Mouse (Mus musculus) liver, embryonic 11.5 days (tissue): ENCODE measurements around the gene Mcoln3. TPM values are rescaled to one million over a fixed set of nuclear protein-coding genes. Genes with fewer than 3 reads are reported as not detected.
A peak's percentile ranks its signal among the peaks of the same experiment; 100 is the strongest.

Experiments used
- ATAC-seq: fragments of 200-750 bp; cut with Nextera tagmentation; replicated peaks from 2 replicates; pipeline ENCODE4 v1.8.0; 2017; ENCODE audit warnings: moderate number of reproducible peaks, mild to moderate bottlenecking, moderate TSS enrichment, moderate library complexity; ENCODE audit not compliant: low FRiP score
- DNase-seq: peaks from one replicate; pipeline ENCODE4 v3.0.0-alpha.2; 2017; ENCODE audit warnings: low spot score
- H3K27ac ChIP-seq: fragments of 300-500 bp; sonication (generic); 2 replicates; pipeline ENCODE4 v1.5.1; 2014; ENCODE audit warnings: mild to moderate bottlenecking, low read depth, low read length, control low read depth
- H3K27me3 ChIP-seq: fragments of 300-500 bp; sonication (generic); replicated peaks from 2 replicates; pipeline ENCODE4 v1.6.1; 2014; ENCODE audit warnings: low read length, mixed read lengths; ENCODE audit not compliant: control insufficient read depth, insufficient read depth
- H3K36me3 ChIP-seq: fragments of 300-500 bp; sonication (generic); 2 replicates; pipeline ENCODE4 v1.6.1; 2014; ENCODE audit warnings: mild to moderate bottlenecking, low read length, moderate library complexity, mixed read lengths; ENCODE audit not compliant: control insufficient read depth, insufficient read depth
- H3K4me1 ChIP-seq: fragments of 300-500 bp; sonication (generic); replicated peaks from 2 replicates; pipeline ENCODE4 v1.6.1; 2014; ENCODE audit warnings: low read length, mixed read lengths; ENCODE audit not compliant: control insufficient read depth, insufficient read depth
- H3K4me2 ChIP-seq: fragments of 300-500 bp; sonication (generic); 2 replicates; pipeline ENCODE4 v1.6.1; 2014; ENCODE audit warnings: mild to moderate bottlenecking, control low read depth, moderate library complexity
- H3K4me3 ChIP-seq: fragments of 300-500 bp; sonication (generic); 2 replicates; pipeline ENCODE4 v1.5.1; 2014; ENCODE audit warnings: low read depth, low read length, control low read depth
- H3K9ac ChIP-seq: fragments of 300-500 bp; sonication (generic); 2 replicates; pipeline ENCODE4 v1.6.1; 2014; ENCODE audit warnings: low read depth, low read length, control low read depth
- H3K9me3 ChIP-seq: fragments of 300-500 bp; sonication (generic); 2 replicates; pipeline ENCODE4 v1.6.1; 2016; ENCODE audit warnings: low read length, inconsistent platforms, mixed read lengths; ENCODE audit not compliant: control insufficient read depth
- WGBS: fragments of 180-500 bp; shearing (Covaris S2); extraction: QIAGEN DNeasy Blood & Tissue Kit; methylation state at CpG from one replicate; pipeline ENCODE4 v1.1.7; 2014; 5-methylcytosine and 5-hydroxymethylcytosine counted together
- polyA plus RNA-seq: library from polyadenylated mRNA; unstranded; fragments of >200 nt; fragmentation: Nextera tagmentation; extraction: Ambion mirVana; gene quantifications from 2 replicates; pipeline ENCODE4 v1.2.1, GENCODE M21; 2014

Gene Mcoln3
- polyA plus RNA-seq, 1 experiment from 2014 or later = 1.9 TPM

DNA sequence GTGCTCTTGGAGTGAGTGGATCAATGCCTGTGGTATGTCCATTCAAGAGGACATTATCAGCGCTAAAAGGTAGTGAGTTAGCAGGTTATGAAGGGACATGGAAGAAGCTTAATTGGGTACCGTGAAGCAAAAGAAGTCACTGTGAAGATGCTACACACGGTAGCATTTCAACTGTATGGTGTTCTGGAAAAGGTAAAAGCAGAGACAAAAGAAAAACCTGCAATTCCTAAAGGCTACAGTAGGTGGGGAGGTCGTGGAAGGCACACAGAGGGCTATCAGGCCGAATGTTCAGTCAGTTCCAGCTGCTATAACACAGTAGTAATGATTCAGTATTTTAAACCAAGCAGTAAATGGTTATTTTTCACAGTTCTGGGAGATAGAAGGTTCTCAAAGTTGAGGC, 28.3 kb downstream of the Mcoln3 start:
- no peak overlapping the region for H3K4me2 ChIP-seq
- 48% methylated on average over 5 of the region's 5 CpGs for WGBS
- H3K4me3 ChIP-seq = no peak overlapping the region
- H3K36me3 ChIP-seq = no peaks in the 10 kb centered on the region
- DNase-seq (no peak), ATAC-seq (no peak)
- no peak overlapping the region for H3K27ac ChIP-seq
- peaks cover 5% of the 10 kb centered on the region; the same call in 1 of the 2 replicates for H3K4me1 ChIP-seq
- peaks cover under 1% of the 10 kb centered on the region; the same call in 1 of the 2 replicates for H3K27me3 ChIP-seq
- no peak overlapping the region for H3K9ac ChIP-seq
- H3K9me3 ChIP-seq = no peaks in the 10 kb centered on the region

DNA sequence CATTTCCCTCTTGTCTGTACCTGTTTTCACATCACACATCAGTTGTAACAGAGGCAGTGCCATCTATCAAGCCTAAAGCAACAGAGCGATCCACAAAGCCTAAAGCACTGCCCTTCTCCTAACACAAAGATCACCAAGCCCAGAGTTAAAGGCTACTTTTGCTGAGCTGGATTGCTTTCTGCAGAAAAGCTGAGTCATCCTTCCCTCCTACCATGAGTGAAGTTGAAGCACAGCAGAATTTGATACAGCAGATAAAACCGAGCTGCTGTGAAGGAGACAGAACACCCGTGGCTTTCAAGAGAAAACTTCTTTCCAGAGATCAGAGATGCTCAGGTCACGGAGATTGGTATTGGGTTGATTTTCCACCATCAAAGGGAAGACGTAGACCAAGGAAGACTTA, 28.9 kb downstream of the Mcoln3 start:
- 47% methylated on average over 5 of the region's 5 CpGs for WGBS
- no peak overlapping the region for H3K4me2 ChIP-seq
- ATAC-seq = no peak
- no peak overlapping the region for H3K27ac ChIP-seq
- no peak overlapping the region for H3K9ac ChIP-seq
- no peaks in the 10 kb centered on the region for H3K36me3 ChIP-seq
- no peaks in the 10 kb centered on the region for H3K9me3 ChIP-seq
- H3K27me3 ChIP-seq = peaks cover 3% of the 10 kb centered on the region; the same call in 1 of the 2 replicates
- peaks cover 5% of the 10 kb centered on the region; the same call in 1 of the 2 replicates for H3K4me1 ChIP-seq
- no peak overlapping the region for H3K4me3 ChIP-seq
- DNase-seq = no peak

DNA sequence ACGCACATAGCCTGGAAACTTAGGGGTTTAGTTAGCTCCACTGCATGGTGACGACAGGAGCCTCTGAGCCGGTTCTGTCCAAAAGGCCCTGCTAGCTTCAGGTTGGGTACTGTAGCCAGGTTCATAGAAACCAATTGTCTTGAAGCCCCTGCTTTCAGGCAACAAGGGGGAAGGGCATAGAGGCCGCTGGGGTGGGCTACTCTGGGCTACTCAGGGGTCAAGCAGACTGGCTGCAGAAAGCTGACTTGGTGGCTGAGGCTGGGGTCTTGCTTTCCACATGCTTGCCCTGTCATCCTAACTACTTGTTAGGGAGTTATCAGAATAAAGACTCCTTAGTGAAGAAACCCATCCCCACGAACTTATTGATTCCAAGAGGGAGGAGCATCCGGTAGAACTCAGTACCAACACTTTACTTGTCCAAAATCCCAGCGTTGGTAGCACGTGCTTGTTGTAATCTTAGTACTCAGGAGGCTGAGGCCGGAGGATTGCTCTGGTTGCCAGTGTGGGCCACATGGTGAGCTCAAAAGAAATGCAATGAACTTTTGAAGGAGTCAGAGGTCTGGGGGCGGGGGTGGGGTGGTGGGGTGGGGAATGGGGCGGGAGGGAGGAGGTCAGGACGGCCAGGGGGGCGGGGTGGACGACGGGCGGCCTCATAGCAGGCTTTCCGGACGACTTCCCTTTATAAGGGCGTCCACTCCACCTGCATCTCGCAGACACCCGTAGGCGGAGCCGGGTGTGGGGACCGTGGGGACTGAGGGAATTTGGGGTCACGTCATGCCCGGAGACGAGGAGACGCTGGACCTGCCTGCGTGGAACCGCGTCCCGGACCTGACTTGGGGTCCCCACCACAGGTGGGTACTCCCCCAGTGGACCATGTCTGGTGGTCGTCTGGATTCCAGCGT, 32.2 kb downstream of the Mcoln3 start, which contains the start of gene Mcoln2:
Gene Mcoln2 (plus strand): TSS at position 678 of the 902 bp plus-strand sequence.
- H3K36me3 ChIP-seq = no peaks in the 10 kb centered on the region
- peak; percentile 42 for DNase-seq
- H3K4me2 ChIP-seq = peak within 1 kb of the TSS; percentile 65
- no peak within 1 kb of the TSS for H3K27ac ChIP-seq
- peaks cover 5% of the 10 kb centered on the region; the same call in 1 of the 2 replicates for H3K4me1 ChIP-seq
- peak; percentile 50 for ATAC-seq
- H3K27me3 ChIP-seq = peaks cover 3% of the 10 kb centered on the region; the same call in 1 of the 2 replicates
- 10% methylated on average over 34 of the region's 34 CpGs for WGBS
- peak within 1 kb of the TSS; percentile 46 for H3K4me3 ChIP-seq
- H3K9ac ChIP-seq = peak within 1 kb of the TSS; percentile 13; the same call in 1 of the 2 replicates
- no peaks in the 10 kb centered on the region for H3K9me3 ChIP-seq

DNA sequence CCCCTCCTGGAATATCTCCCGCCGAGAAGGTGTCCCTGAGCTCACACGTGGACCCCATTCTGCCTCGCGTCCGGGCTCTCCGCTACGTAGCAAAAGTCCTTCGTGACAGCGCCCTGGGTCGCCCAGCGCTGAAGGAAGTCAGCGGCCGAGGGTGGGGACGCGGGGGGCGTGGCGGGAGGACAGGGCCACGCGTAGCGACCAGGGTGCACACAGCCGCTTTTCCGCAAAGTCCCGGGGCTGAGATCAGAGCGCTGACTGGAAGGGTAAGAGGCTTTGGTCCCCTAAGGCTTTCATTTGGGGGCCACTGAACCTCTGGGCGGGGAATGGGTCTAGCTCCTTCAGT, 32.8 kb downstream of the Mcoln3 start:
- peaks cover 3% of the 10 kb centered on the region; the same call in 1 of the 2 replicates for H3K27me3 ChIP-seq
- under 1% methylated on average over 26 of the region's 26 CpGs for WGBS
- no peaks in the 10 kb centered on the region for H3K9me3 ChIP-seq
- peaks cover 5% of the 10 kb centered on the region; the same call in 1 of the 2 replicates for H3K4me1 ChIP-seq
- peak overlapping the region; percentile 13; the same call in 1 of the 2 replicates for H3K9ac ChIP-seq
- peak; percentile 58 for ATAC-seq
- peak; percentile 44 for DNase-seq
- no peak overlapping the region for H3K27ac ChIP-seq
- peak overlapping the region; percentile 65 for H3K4me2 ChIP-seq
- no peaks in the 10 kb centered on the region for H3K36me3 ChIP-seq
- H3K4me3 ChIP-seq = peak overlapping the region; percentile 46

DNA sequence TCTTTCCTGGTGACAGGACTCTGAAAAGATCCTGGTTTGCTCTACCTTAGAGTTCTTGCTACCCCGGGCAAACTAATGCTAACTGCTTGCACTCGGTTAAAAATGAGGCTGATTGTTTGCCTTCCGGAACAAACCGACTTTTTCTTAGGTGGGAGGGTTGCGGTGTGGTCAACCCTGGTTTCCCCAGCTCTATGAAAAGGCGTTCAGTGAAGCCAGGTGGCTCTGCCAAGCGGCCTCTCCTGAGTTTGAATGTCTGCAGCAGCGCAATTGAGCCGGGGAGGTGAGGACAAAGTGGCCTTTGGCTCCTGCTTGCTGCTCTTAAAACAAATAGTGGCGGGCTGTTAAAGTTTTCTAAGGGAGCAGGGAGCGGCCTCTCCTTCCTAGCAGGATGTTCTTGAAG, 33.3 kb downstream of the Mcoln3 start:
- Histone ChIP-seq H3K4me1 (peaks cover 5% of the 10 kb centered on the region; the same call in 1 of the 2 replicates), H3K4me2 (peak overlapping the region; percentile 65), H3K27me3 (peaks cover 3% of the 10 kb centered on the region; the same call in 1 of the 2 replicates), H3K36me3 (no peaks in the 10 kb centered on the region), H3K27ac (no peak overlapping the region), H3K4me3 (peak overlapping the region; percentile 46), H3K9me3 (no peaks in the 10 kb centered on the region), H3K9ac (no peak overlapping the region)
- peak; percentile 51 for DNase-seq
- no peak for ATAC-seq
- WGBS = 35% methylated on average over 11 of the region's 11 CpGs

DNA sequence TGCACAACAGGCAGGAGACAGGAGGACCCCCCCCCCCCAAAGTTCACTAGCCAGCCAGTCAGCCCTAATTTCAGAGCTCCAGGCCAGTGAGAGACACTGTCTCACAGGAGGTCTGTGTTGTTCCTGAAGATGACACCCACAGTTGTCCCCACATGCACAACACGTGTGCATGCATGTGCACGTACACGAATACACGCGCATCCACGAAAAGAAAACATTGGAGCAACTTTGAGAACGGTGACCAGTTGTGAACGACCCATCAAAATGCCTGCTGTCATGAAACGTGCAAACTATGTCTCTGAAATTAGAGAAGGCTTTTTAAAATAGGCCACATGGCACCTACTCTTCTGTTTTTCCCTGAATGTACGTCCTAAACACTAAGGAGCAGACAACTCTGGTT, 34.1 kb downstream of the Mcoln3 start:
- peak overlapping the region; percentile 14; the same call in 1 of the 2 replicates for H3K4me2 ChIP-seq
- H3K4me3 ChIP-seq = no peak overlapping the region
- H3K9me3 ChIP-seq = no peaks in the 10 kb centered on the region
- H3K4me1 ChIP-seq = 0 out of 2 replicates have a peak, but pooled peaks cover under 1% of the 10 kb centered on the region
- H3K27ac ChIP-seq = no peak overlapping the region
- H3K9ac ChIP-seq = no peak overlapping the region
- DNase-seq = no peak
- 94% methylated on average over 10 of the region's 10 CpGs for WGBS
- no peak for ATAC-seq
- H3K36me3 ChIP-seq = no peaks in the 10 kb centered on the region
- peaks cover 3% of the 10 kb centered on the region; the same call in 1 of the 2 replicates for H3K27me3 ChIP-seq

DNA sequence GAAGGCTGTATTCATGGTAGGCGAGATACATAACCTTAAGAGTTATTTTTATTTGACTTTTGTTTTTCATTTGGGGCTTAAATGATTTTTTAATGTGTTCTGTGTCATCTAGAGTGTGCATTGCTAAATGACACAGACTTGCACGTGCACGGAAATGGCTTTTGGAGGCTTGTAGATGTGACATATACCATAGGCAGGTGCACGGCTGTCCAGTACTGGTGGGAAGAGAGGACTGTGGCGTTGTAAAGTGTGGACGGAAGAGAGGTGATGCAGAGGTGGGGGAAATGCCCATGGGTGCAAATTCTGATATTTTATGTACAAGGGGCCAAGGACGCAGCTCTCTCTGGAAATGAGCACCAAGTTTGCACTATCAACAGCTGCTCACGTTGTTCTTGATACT, 34.5 kb downstream of the Mcoln3 start:
- WGBS = 82% methylated on average over 8 of the region's 8 CpGs
- H3K9ac ChIP-seq = no peak overlapping the region
- no peak overlapping the region for H3K27ac ChIP-seq
- no peak for DNase-seq
- no peak overlapping the region for H3K4me3 ChIP-seq
- H3K27me3 ChIP-seq = peaks cover 3% of the 10 kb centered on the region; the same call in 1 of the 2 replicates
- H3K4me1 ChIP-seq = no peaks in the 10 kb centered on the region
- H3K9me3 ChIP-seq = no peaks in the 10 kb centered on the region
- H3K36me3 ChIP-seq = no peaks in the 10 kb centered on the region
- ATAC-seq = no peak
- H3K4me2 ChIP-seq = no peak overlapping the region

DNA sequence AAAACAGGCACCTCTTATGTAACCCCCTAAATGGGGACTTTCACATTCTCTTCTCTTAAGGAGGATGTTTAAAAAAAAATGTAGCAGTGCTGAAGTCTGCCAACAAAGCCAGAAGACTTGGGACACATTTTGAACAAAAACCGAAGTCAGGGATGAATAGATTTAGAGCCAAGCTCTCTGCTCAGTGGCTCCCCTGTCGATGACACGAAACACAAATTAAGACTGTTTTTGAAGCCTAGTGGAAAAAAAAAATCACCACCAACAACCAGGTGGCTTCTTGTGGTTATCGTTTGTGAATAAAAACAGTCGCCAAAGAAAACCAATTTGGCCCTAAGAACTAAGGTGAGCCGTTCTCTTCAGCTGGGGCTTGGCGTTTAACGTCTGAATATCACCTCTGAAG, 35.1 kb downstream of the Mcoln3 start:
- Histone ChIP-seq H3K27ac (no peak overlapping the region), H3K9me3 (no peaks in the 10 kb centered on the region), H3K4me3 (no peak overlapping the region), H3K36me3 (no peaks in the 10 kb centered on the region), H3K27me3 (peaks cover 3% of the 10 kb centered on the region; the same call in 1 of the 2 replicates), H3K9ac (no peak overlapping the region), H3K4me2 (no peak overlapping the region), H3K4me1 (no peaks in the 10 kb centered on the region)
- no peak for DNase-seq
- 90% methylated on average over 8 of the region's 8 CpGs for WGBS
- ATAC-seq = no peak
